Mouse (Mus musculus): Measurements from ENCODE around the gene Helz. TPM values are rescaled to one million over a fixed set of nuclear protein-coding genes. Genes with fewer than 3 reads are reported as not detected.

Gene Helz
- polyA plus RNA-seq, 1 experiment from 2014 or later: 5.3 TPM

GRCm38 (mm10) chr11:107721057-107721456, 173.3 kb downstream of the Helz start:
- Histone ChIP-seq H3K4me2 (replicated peaks; ENCODE audit: low read depth) (no peak overlapping the region), H3K4me3 (ENCODE audit: low read depth, low read length) (no peak overlapping the region), H3K27me3 (ENCODE audit: control insufficient read depth, insufficient read depth, low read length) (no peaks in the 10 kb centered on the region), H3K9me3 (ENCODE audit: control insufficient read depth, low read length) (no peaks in the 10 kb centered on the region), H3K36me3 (ENCODE audit: control insufficient read depth, insufficient read depth, low read length) (no peaks in the 10 kb centered on the region), H3K27ac (replicated peaks) (no peak overlapping the region), H3K9ac (ENCODE audit: low read length) (no peak overlapping the region), H3K4me1 (replicated peaks; ENCODE audit: control insufficient read depth, insufficient read depth) (no peaks in the 10 kb centered on the region)
- DNase-seq (ENCODE audit: low spot score) (no peak), ATAC-seq (ENCODE audit: low FRiP score, low TSS enrichment) (no peak)
- TF ChIP-seq CTCF (IDR thresholded peaks at IDR 0.05; ENCODE audit: low read depth) (no peak), EP300 (optimal IDR thresholded peaks at IDR 0.05) (no peak)
- 76% methylated on average over 7 of the region's 7 CpGs for WGBS

GRCm38 (mm10) chr11:107724603-107725002, 176.9 kb downstream of the Helz start:
- Histone ChIP-seq H3K4me1 (replicated peaks; ENCODE audit: control insufficient read depth, insufficient read depth) (no peaks in the 10 kb centered on the region), H3K27ac (replicated peaks) (no peak overlapping the region), H3K36me3 (ENCODE audit: control insufficient read depth, insufficient read depth, low read length) (no peaks in the 10 kb centered on the region), H3K27me3 (ENCODE audit: control insufficient read depth, insufficient read depth, low read length) (no peaks in the 10 kb centered on the region), H3K9ac (ENCODE audit: low read length) (no peak overlapping the region), H3K9me3 (ENCODE audit: control insufficient read depth, low read length) (no peaks in the 10 kb centered on the region), H3K4me2 (replicated peaks; ENCODE audit: low read depth) (no peak overlapping the region), H3K4me3 (ENCODE audit: low read depth, low read length) (no peak overlapping the region)
- WGBS: 79% methylated on average over 8 of the region's 8 CpGs
- ATAC-seq (ENCODE audit: low FRiP score, low TSS enrichment) (no peak), DNase-seq (ENCODE audit: low spot score) (no peak)
- TF ChIP-seq CTCF (IDR thresholded peaks at IDR 0.05; ENCODE audit: low read depth) (no peak), EP300 (optimal IDR thresholded peaks at IDR 0.05) (no peak)

- no peaks in the 10 kb centered on the region for H3K9me3 ChIP-seq (ENCODE audit: control insufficient read depth, low read length)
- no peak overlapping the region for H3K4me3 ChIP-seq (ENCODE audit: low read depth, low read length)
- no peaks in the 10 kb centered on the region for H3K4me1 ChIP-seq (replicated peaks; ENCODE audit: control insufficient read depth, insufficient read depth)
- DNase-seq (ENCODE audit: low spot score) (no peak), ATAC-seq (ENCODE audit: low FRiP score, low TSS enrichment) (no peak)
- H3K9ac ChIP-seq (ENCODE audit: low read length): no peak overlapping the region
- TF ChIP-seq EP300 (optimal IDR thresholded peaks at IDR 0.05): no peak
- no peak for TF ChIP-seq CTCF (IDR thresholded peaks at IDR 0.05; ENCODE audit: low read depth)
- H3K36me3 ChIP-seq (ENCODE audit: control insufficient read depth, insufficient read depth, low read length): no peaks in the 10 kb centered on the region
- no peak overlapping the region for H3K4me2 ChIP-seq (replicated peaks; ENCODE audit: low read depth)
- no peak overlapping the region for H3K27ac ChIP-seq (replicated peaks)
- H3K27me3 ChIP-seq (ENCODE audit: control insufficient read depth, insufficient read depth, low read length): no peaks in the 10 kb centered on the region
- 83% methylated on average over 13 of the region's 13 CpGs for WGBS
Measured at GRCm38 (mm10) chr11:107728073-107728863, 180.5 kb downstream of the Helz start.

GRCm38 (mm10) chr11:107729141-107729540, 181.4 kb downstream of the Helz start:
- H3K4me2 ChIP-seq (replicated peaks; ENCODE audit: low read depth): no peak overlapping the region
- 78% methylated on average over 7 of the region's 7 CpGs for WGBS
- no peak overlapping the region for H3K27ac ChIP-seq (replicated peaks)
- no peak for ATAC-seq (ENCODE audit: low FRiP score, low TSS enrichment)
- no peak for DNase-seq (ENCODE audit: low spot score)
- no peak for TF ChIP-seq CTCF (IDR thresholded peaks at IDR 0.05; ENCODE audit: low read depth)
- no peak for TF ChIP-seq EP300 (optimal IDR thresholded peaks at IDR 0.05)
- no peaks in the 10 kb centered on the region for H3K9me3 ChIP-seq (ENCODE audit: control insufficient read depth, low read length)
- H3K4me3 ChIP-seq (ENCODE audit: low read depth, low read length): no peak overlapping the region
- no peaks in the 10 kb centered on the region for H3K4me1 ChIP-seq (replicated peaks; ENCODE audit: control insufficient read depth, insufficient read depth)
- no peak overlapping the region for H3K9ac ChIP-seq (ENCODE audit: low read length)
- no peaks in the 10 kb centered on the region for H3K36me3 ChIP-seq (ENCODE audit: control insufficient read depth, insufficient read depth, low read length)
- no peaks in the 10 kb centered on the region for H3K27me3 ChIP-seq (ENCODE audit: control insufficient read depth, insufficient read depth, low read length)

DNA sequence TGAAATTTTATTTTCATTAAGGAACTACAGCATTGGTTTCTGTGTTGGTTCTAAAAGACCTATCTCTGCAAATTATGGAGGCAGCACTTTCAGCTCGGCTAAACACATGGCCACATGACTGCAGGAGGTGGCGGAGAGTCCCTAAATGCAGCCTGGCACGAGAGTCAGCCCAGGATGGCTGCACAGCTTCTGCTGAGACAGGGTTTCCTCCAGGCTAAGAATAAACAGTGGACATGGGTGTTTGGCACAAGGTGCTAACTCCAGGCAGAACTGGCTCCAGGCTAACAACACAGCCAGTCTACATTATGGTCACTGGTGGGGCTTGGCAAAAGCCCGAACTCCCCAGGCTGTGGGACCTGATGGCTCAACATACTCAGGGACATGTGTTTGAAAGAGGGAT, 183.2 kb downstream of the Helz start:
- H3K9ac ChIP-seq (ENCODE audit: low read length): no peak overlapping the region
- H3K4me1 ChIP-seq (replicated peaks; ENCODE audit: control insufficient read depth, insufficient read depth): no peaks in the 10 kb centered on the region
- no peak for TF ChIP-seq CTCF (IDR thresholded peaks at IDR 0.05; ENCODE audit: low read depth)
- no peak for TF ChIP-seq EP300 (optimal IDR thresholded peaks at IDR 0.05)
- H3K27me3 ChIP-seq (ENCODE audit: control insufficient read depth, insufficient read depth, low read length): no peaks in the 10 kb centered on the region
- no peaks in the 10 kb centered on the region for H3K9me3 ChIP-seq (ENCODE audit: control insufficient read depth, low read length)
- H3K36me3 ChIP-seq (ENCODE audit: control insufficient read depth, insufficient read depth, low read length): no peaks in the 10 kb centered on the region
- H3K27ac ChIP-seq (replicated peaks): no peak overlapping the region
- H3K4me2 ChIP-seq (replicated peaks; ENCODE audit: low read depth): no peak overlapping the region
- no peak overlapping the region for H3K4me3 ChIP-seq (ENCODE audit: low read depth, low read length)
- 75% methylated on average over 4 of the region's 4 CpGs for WGBS
- no peak for ATAC-seq (ENCODE audit: low FRiP score, low TSS enrichment)
- no peak for DNase-seq (ENCODE audit: low spot score)

GRCm38 (mm10) chr11:107731498-107731897, 183.8 kb downstream of the Helz start:
- 62% methylated on average over 5 of the region's 5 CpGs for WGBS
- no peaks in the 10 kb centered on the region for H3K9me3 ChIP-seq (ENCODE audit: control insufficient read depth, low read length)
- no peaks in the 10 kb centered on the region for H3K36me3 ChIP-seq (ENCODE audit: control insufficient read depth, insufficient read depth, low read length)
- ATAC-seq (ENCODE audit: low FRiP score, low TSS enrichment): peak; percentile 21; the same call in 1 of the 2 replicates
- no peaks in the 10 kb centered on the region for H3K27me3 ChIP-seq (ENCODE audit: control insufficient read depth, insufficient read depth, low read length)
- TF ChIP-seq EP300 (optimal IDR thresholded peaks at IDR 0.05) (no peak), CTCF (IDR thresholded peaks at IDR 0.05; ENCODE audit: low read depth) (no peak)
- DNase-seq (ENCODE audit: low spot score): no peak
- no peak overlapping the region for H3K4me3 ChIP-seq (ENCODE audit: low read depth, low read length)
- no peaks in the 10 kb centered on the region for H3K4me1 ChIP-seq (replicated peaks; ENCODE audit: control insufficient read depth, insufficient read depth)
- no peak overlapping the region for H3K27ac ChIP-seq (replicated peaks)
- H3K4me2 ChIP-seq (replicated peaks; ENCODE audit: low read depth): no peak overlapping the region
- H3K9ac ChIP-seq (ENCODE audit: low read length): no peak overlapping the region
